Mouse (Mus musculus): Measurements from ENCODE around the gene Syce2. TPM values are rescaled to one million over a fixed set of nuclear protein-coding genes. Genes with fewer than 3 reads are reported as not detected.

Gene Syce2
- polyA plus RNA-seq, 1 experiment from 2014 or later = 36.9 TPM

- no peaks in the 10 kb centered on the region for H3K36me3 ChIP-seq
- H3K9me3 ChIP-seq (replicated peaks) = no peaks in the 10 kb centered on the region
- peaks cover 15% of the 10 kb centered on the region for H3K4me1 ChIP-seq (replicated peaks)
- H3K9ac ChIP-seq = no peak overlapping the region
- peaks cover 93% of the 10 kb centered on the region for H3K27me3 ChIP-seq (replicated peaks)
- no peak for ATAC-seq (ENCODE audit: insufficient number of reproducible peaks, low FRiP score)
- no peak overlapping the region for H3K4me2 ChIP-seq
- 75% methylated on average over 16 of the region's 16 CpGs for WGBS
- H3K4me3 ChIP-seq = no peak overlapping the region
- no peak overlapping the region for H3K27ac ChIP-seq (ENCODE audit: poor library complexity, severe bottlenecking)
Measured at GRCm38 (mm10) chr8:84933767-84934559, 62.1 kb downstream of the Syce2 start.

- Histone ChIP-seq H3K4me1 (replicated peaks) (peaks cover 12% of the 10 kb centered on the region), H3K9me3 (replicated peaks) (no peaks in the 10 kb centered on the region), H3K4me2 (no peak overlapping the region), H3K4me3 (no peak overlapping the region), H3K36me3 (no peaks in the 10 kb centered on the region), H3K27ac (ENCODE audit: poor library complexity, severe bottlenecking) (no peak overlapping the region), H3K9ac (no peak overlapping the region), H3K27me3 (replicated peaks) (peaks cover 88% of the 10 kb centered on the region)
- no peak for ATAC-seq (ENCODE audit: insufficient number of reproducible peaks, low FRiP score)
- whole genome bisulfite sequencing = 3% methylated on average over 15 of the region's 15 CpGs
Measured at GRCm38 (mm10) chr8:84934860-84935259, 62.9 kb downstream of the Syce2 start.

- Histone ChIP-seq H3K27me3 (replicated peaks) (peaks cover 85% of the 10 kb centered on the region), H3K9me3 (replicated peaks) (no peaks in the 10 kb centered on the region), H3K4me2 (no peak overlapping the region), H3K4me3 (no peak overlapping the region), H3K36me3 (no peaks in the 10 kb centered on the region), H3K27ac (ENCODE audit: poor library complexity, severe bottlenecking) (no peak overlapping the region), H3K9ac (no peak overlapping the region), H3K4me1 (replicated peaks) (peaks cover 12% of the 10 kb centered on the region)
- WGBS = 4% methylated on average over 14 of the region's 14 CpGs
- ATAC-seq (ENCODE audit: insufficient number of reproducible peaks, low FRiP score) = no peak
Measured at GRCm38 (mm10) chr8:84935489-84935888, 63.6 kb downstream of the Syce2 start.

GRCm38 (mm10) chr8:84936041-84936961 is 64.4 kb downstream of the Syce2 start:
- peaks cover 86% of the 10 kb centered on the region for H3K27me3 ChIP-seq (replicated peaks)
- ATAC-seq (ENCODE audit: insufficient number of reproducible peaks, low FRiP score) = no peak
- no peaks in the 10 kb centered on the region for H3K9me3 ChIP-seq (replicated peaks)
- no peaks in the 10 kb centered on the region for H3K36me3 ChIP-seq
- peak overlapping the region; percentile 69 for H3K9ac ChIP-seq
- H3K4me1 ChIP-seq (replicated peaks) = peaks cover 12% of the 10 kb centered on the region
- 24% methylated on average over 23 of the region's 23 CpGs for WGBS
- H3K4me2 ChIP-seq = peak overlapping the region; percentile 74
- H3K27ac ChIP-seq (ENCODE audit: poor library complexity, severe bottlenecking) = no peak overlapping the region
- H3K4me3 ChIP-seq = peak overlapping the region; percentile 46

GRCm38 (mm10) chr8:84936962-84937546 is 65.1 kb downstream of the Syce2 start, which contains the start of gene Mast1:
Gene Mast1, minus strand, starts transcription at chr8:84937359.
- Histone ChIP-seq H3K4me3 (peak within 1 kb of the TSS; percentile 46), H3K9ac (peak within 1 kb of the TSS; percentile 69), H3K4me2 (peak within 1 kb of the TSS; percentile 74), H3K27ac (ENCODE audit: poor library complexity, severe bottlenecking) (no peak within 1 kb of the TSS), H3K36me3 (no peaks in the 10 kb centered on the region), H3K4me1 (replicated peaks) (peaks cover 12% of the 10 kb centered on the region), H3K27me3 (replicated peaks) (peaks cover 86% of the 10 kb centered on the region), H3K9me3 (replicated peaks) (no peaks in the 10 kb centered on the region)
- under 1% methylated on average over 48 of the region's 50 CpGs for WGBS
- peak; percentile 58 for ATAC-seq (ENCODE audit: insufficient number of reproducible peaks, low FRiP score)

Small RNA genes within 50 kb of the gene (microRNA-seq; reads per million reads assigned to microRNA genes)
- gene Gm24197 (not detected), gene Mir7069 (1.4 reads per million)

Other genes starting within 250 kb of the Syce2 start
- 63.4 and 68.1 TPM in 2 replicates for gene Ier2, start 209.3 kb upstream of the Syce2 start, polyA plus RNA-seq (2016; fragmentation: Nextera tagmentation; extraction: Ambion mirVana)
- 46.2 and 49.5 TPM in 2 replicates for gene Trmt1, start 185.8 kb upstream of the Syce2 start, polyA plus RNA-seq (2016; fragmentation: Nextera tagmentation; extraction: Ambion mirVana)
- gene Nacc1, start 184.2 kb upstream of the Syce2 start, polyA plus RNA-seq (2016; fragmentation: Nextera tagmentation; extraction: Ambion mirVana) = 20.9 and 21.3 TPM in 2 replicates
- gene Lyl1, start 170.7 kb upstream of the Syce2 start, polyA plus RNA-seq (2016; fragmentation: Nextera tagmentation; extraction: Ambion mirVana) = 18.1 and 19.7 TPM in 2 replicates
- 5.4 and 6.9 TPM in 2 replicates for gene G430095P16Rik, start 149.1 kb upstream of the Syce2 start, polyA plus RNA-seq (2016; fragmentation: Nextera tagmentation; extraction: Ambion mirVana)
- gene Nfix, start 71.8 kb upstream of the Syce2 start, polyA plus RNA-seq (2016; fragmentation: Nextera tagmentation; extraction: Ambion mirVana) = 9.2 and 10.9 TPM in 2 replicates
- 4.6 and 6.2 TPM in 2 replicates for gene Dand5, start 49.3 kb upstream of the Syce2 start, polyA plus RNA-seq (2016; fragmentation: Nextera tagmentation; extraction: Ambion mirVana)
- gene Gadd45gip1, start 40.6 kb upstream of the Syce2 start, polyA plus RNA-seq (2016; fragmentation: Nextera tagmentation; extraction: Ambion mirVana) = 50.9 and 52.1 TPM in 2 replicates
- gene Rad23a, start 31.4 kb upstream of the Syce2 start, polyA plus RNA-seq (2016; fragmentation: Nextera tagmentation; extraction: Ambion mirVana) = 129 and 131 TPM in 2 replicates
- 747 and 767 TPM in 2 replicates for gene Calr, start 25.2 kb upstream of the Syce2 start, polyA plus RNA-seq (2016; fragmentation: Nextera tagmentation; extraction: Ambion mirVana)
- 53.6 and 59.2 TPM in 2 replicates for gene Farsa, start 15.1 kb upstream of the Syce2 start, polyA plus RNA-seq (2016; fragmentation: Nextera tagmentation; extraction: Ambion mirVana)
- 35.5 and 36.2 TPM in 2 replicates for gene Gcdh, start 21.8 kb downstream of the Syce2 start, polyA plus RNA-seq (2016; fragmentation: Nextera tagmentation; extraction: Ambion mirVana)
- 12.1 and 17.9 TPM in 2 replicates for gene Klf1, start 29.8 kb downstream of the Syce2 start, polyA plus RNA-seq (2016; fragmentation: Nextera tagmentation; extraction: Ambion mirVana)
- gene Dnase2a, start 36.4 kb downstream of the Syce2 start, polyA plus RNA-seq (2016; fragmentation: Nextera tagmentation; extraction: Ambion mirVana) = 4.2 and 4.3 TPM in 2 replicates
- 0.13 and 0.24 TPM in 2 replicates for gene Mast1, start 65.2 kb downstream of the Syce2 start, polyA plus RNA-seq (2016; fragmentation: Nextera tagmentation; extraction: Ambion mirVana)
- gene Rtbdn, start 74.9 kb downstream of the Syce2 start, polyA plus RNA-seq (2016; fragmentation: Nextera tagmentation; extraction: Ambion mirVana) = 0.20 and 0.31 TPM in 2 replicates
- gene Gm49661, start 97.3 kb downstream of the Syce2 start, polyA plus RNA-seq (2016; fragmentation: Nextera tagmentation; extraction: Ambion mirVana) = not detected in 2 replicates
- gene Prdx2, start 97.5 kb downstream of the Syce2 start, polyA plus RNA-seq (2016; fragmentation: Nextera tagmentation; extraction: Ambion mirVana) = 638 and 672 TPM in 2 replicates
- gene Rnaseh2a, start 97.7 kb downstream of the Syce2 start, polyA plus RNA-seq (2016; fragmentation: Nextera tagmentation; extraction: Ambion mirVana) = 77.1 and 79.0 TPM in 2 replicates
- 11.9 and 13.2 TPM in 2 replicates for gene Junb, start 106.6 kb downstream of the Syce2 start, polyA plus RNA-seq (2016; fragmentation: Nextera tagmentation; extraction: Ambion mirVana)
- 7.2 and 7.7 TPM in 2 replicates for gene Hook2, start 118.5 kb downstream of the Syce2 start, polyA plus RNA-seq (2016; fragmentation: Nextera tagmentation; extraction: Ambion mirVana)
- not detected in 2 replicates for gene Best2, start 142.4 kb downstream of the Syce2 start, polyA plus RNA-seq (2016; fragmentation: Nextera tagmentation; extraction: Ambion mirVana)
- 114 and 118 TPM in 2 replicates for gene Asna1, start 153.2 kb downstream of the Syce2 start, polyA plus RNA-seq (2016; fragmentation: Nextera tagmentation; extraction: Ambion mirVana)
- gene Trir, start 154.7 kb downstream of the Syce2 start, polyA plus RNA-seq (2016; fragmentation: Nextera tagmentation; extraction: Ambion mirVana) = 102 and 109 TPM in 2 replicates
- gene Tnpo2, start 164.8 kb downstream of the Syce2 start, polyA plus RNA-seq (2016; fragmentation: Nextera tagmentation; extraction: Ambion mirVana) = 28.8 and 34.4 TPM in 2 replicates
- gene Fbxw9, start 187.9 kb downstream of the Syce2 start, polyA plus RNA-seq (2016; fragmentation: Nextera tagmentation; extraction: Ambion mirVana) = 17.3 and 18.8 TPM in 2 replicates
- not detected in 2 replicates for gene Gm5741, start 195.9 kb downstream of the Syce2 start, polyA plus RNA-seq (2016; fragmentation: Nextera tagmentation; extraction: Ambion mirVana)
- 50.4 and 60.9 TPM in 2 replicates for gene Dhps, start 199.6 kb downstream of the Syce2 start, polyA plus RNA-seq (2016; fragmentation: Nextera tagmentation; extraction: Ambion mirVana)
- 107 and 109 TPM in 2 replicates for gene Wdr83os, start 208.6 kb downstream of the Syce2 start, polyA plus RNA-seq (2016; fragmentation: Nextera tagmentation; extraction: Ambion mirVana)
- 31.7 and 33.2 TPM in 2 replicates for gene Wdr83, start 209.2 kb downstream of the Syce2 start, polyA plus RNA-seq (2016; fragmentation: Nextera tagmentation; extraction: Ambion mirVana)
- 33.2 and 34.8 TPM in 2 replicates for gene Man2b1, start 211.2 kb downstream of the Syce2 start, polyA plus RNA-seq (2016; fragmentation: Nextera tagmentation; extraction: Ambion mirVana)

Data from heart, embryonic 12.5 days (tissue).